Mouse (Mus musculus) embryonic facial prominence, embryonic 14.5 days (tissue): ENCODE data around the gene Psg17. TPM values are rescaled to one million over a fixed set of nuclear protein-coding genes. Genes with fewer than 3 reads are reported as not detected.
"Not testable (repeated sequence)": the region's sequence is repeated elsewhere in the genome, so short reads cannot be mapped to it uniquely, and the experiment has no call there.

Experiments
- ATAC-seq: fragments of 200-750 bp; cut with Nextera tagmentation; 2 replicates; pipeline ENCODE4 v1.8.0; 2017; ENCODE audit warnings: low read depth, moderate number of reproducible peaks, moderate TSS enrichment
- DNase-seq: peaks from one replicate; pipeline ENCODE4 v3.0.0-alpha.2; 2015; ENCODE audit warnings: low spot score
- H3K27ac ChIP-seq: fragments of 300-500 bp; sonication (generic); replicated peaks from 2 replicates; pipeline ENCODE4 v1.5.1; 2014; ENCODE audit warnings: low read depth, mild to moderate bottlenecking, low read length, moderate library complexity
- H3K27me3 ChIP-seq: fragments of 300-500 bp; sonication (generic); replicated peaks from 2 replicates; pipeline ENCODE4 v1.6.1; 2014; ENCODE audit warnings: low read length; ENCODE audit not compliant: control insufficient read depth, insufficient read depth
- H3K36me3 ChIP-seq: fragments of 300-500 bp; sonication (generic); 2 replicates; pipeline ENCODE4 v1.6.1; 2014; ENCODE audit warnings: low read length, mixed read lengths; ENCODE audit not compliant: control insufficient read depth, insufficient read depth
- H3K4me1 ChIP-seq: fragments of 300-500 bp; sonication (generic); 2 replicates; pipeline ENCODE4 v1.6.1; 2014; ENCODE audit warnings: antibody characterized with exemption, low read length; ENCODE audit not compliant: control insufficient read depth, insufficient read depth
- H3K4me2 ChIP-seq: fragments of 300-500 bp; sonication (generic); 2 replicates; pipeline ENCODE4 v1.6.1; 2014; ENCODE audit warnings: low read depth, mild to moderate bottlenecking, low read length, moderate library complexity, mixed read lengths
- H3K4me3 ChIP-seq: fragments of 300-500 bp; sonication (generic); 2 replicates; pipeline ENCODE4 v1.5.1; 2014; ENCODE audit warnings: low read depth, mild to moderate bottlenecking, low read length
- H3K9ac ChIP-seq: fragments of 300-500 bp; sonication (generic); 2 replicates; pipeline ENCODE4 v1.6.1; 2014; ENCODE audit warnings: low read depth, mild to moderate bottlenecking, low read length, moderate library complexity, mixed read lengths
- H3K9me3 ChIP-seq: fragments of 300-500 bp; sonication (generic); 2 replicates; pipeline ENCODE4 v1.6.1; 2016; ENCODE audit warnings: low read length; ENCODE audit not compliant: control insufficient read depth
- WGBS: fragments of 180-500 bp; shearing (Covaris S2); extraction: QIAGEN DNeasy Blood & Tissue Kit; methylation state at CpG from one replicate; pipeline ENCODE4 v1.1.7; 2014; 5-methylcytosine and 5-hydroxymethylcytosine counted together
- polyA plus RNA-seq: library from polyadenylated mRNA; unstranded; fragments of >200 nt; fragmentation: Nextera tagmentation; extraction: Ambion mirVana; gene quantifications from 2 replicates; pipeline ENCODE4 v1.2.1, GENCODE M21; 2014

Gene Psg17
- 0.10 TPM in 1 of 2 replicates, not detected in the other for polyA plus RNA-seq

- 54% methylated on average over 3 of the region's 3 CpGs for WGBS
- Histone ChIP-seq H3K4me2 (no peak within 1 kb of the TSS), H3K27ac (no peak within 1 kb of the TSS), H3K9ac (no peak within 1 kb of the TSS), H3K27me3 (no peaks in the 10 kb centered on the region), H3K4me1 (no peaks in the 10 kb centered on the region), H3K9me3 (no peaks in the 10 kb centered on the region), H3K4me3 (no peak within 1 kb of the TSS), H3K36me3 (no peaks in the 10 kb centered on the region)
- ATAC-seq: no peak
- DNase-seq: no peak
Observed at GRCm38 (mm10) chr7:18821507-18821906, at the start of gene Psg17. Gene Psg17, minus strand, starts transcription at chr7:18821607.

GRCm38 (mm10) chr7:18871031-18871430, 49.6 kb upstream of the Psg17 start, which contains the start of gene Pglyrp1:
Gene Pglyrp1, plus strand, starts transcription at chr7:18871331.
- H3K36me3 ChIP-seq, H3K27me3 ChIP-seq, H3K9ac ChIP-seq, H3K4me1 ChIP-seq, H3K4me3 ChIP-seq, ATAC-seq, H3K27ac ChIP-seq, DNase-seq, H3K4me2 ChIP-seq, H3K9me3 ChIP-seq: not testable (repeated sequence)
- WGBS: no CpG with 5 or more reads among the region's 8 CpGs

- 0 out of 2 replicates have a peak, but pooled peaks cover 3% of the 10 kb centered on the region for H3K4me1 ChIP-seq
- ATAC-seq: no peak
- no peak overlapping the region for H3K4me2 ChIP-seq
- H3K4me3 ChIP-seq: no peak overlapping the region
- WGBS: 92% methylated on average over 2 of the region's 2 CpGs
- H3K36me3 ChIP-seq: no peaks in the 10 kb centered on the region
- no peaks in the 10 kb centered on the region for H3K27me3 ChIP-seq
- no peak overlapping the region for H3K27ac ChIP-seq
- H3K9me3 ChIP-seq: peaks cover 7% of the 10 kb centered on the region; the same call in 1 of the 2 replicates
- H3K9ac ChIP-seq: no peak overlapping the region
- no peak for DNase-seq
Observed at GRCm38 (mm10) chr7:18868491-18868890, 47.1 kb upstream of the Psg17 start.

- Histone ChIP-seq H3K9ac (no peak overlapping the region), H3K4me1 (peaks cover 5% of the 10 kb centered on the region), H3K4me3 (no peak overlapping the region), H3K9me3 (no peaks in the 10 kb centered on the region), H3K4me2 (no peak overlapping the region), H3K27ac (no peak overlapping the region), H3K36me3 (no peaks in the 10 kb centered on the region), H3K27me3 (no peaks in the 10 kb centered on the region)
- 85% methylated on average over 6 of the region's 6 CpGs for WGBS
- DNase-seq: no peak
- ATAC-seq: no peak
Observed at GRCm38 (mm10) chr7:18862801-18863200, 41.4 kb upstream of the Psg17 start.

- H3K27ac ChIP-seq: peak overlapping the region; percentile 65
- peak; percentile 53; the same call in 1 of the 2 replicates for ATAC-seq
- H3K4me1 ChIP-seq: peaks cover 5% of the 10 kb centered on the region
- no peak overlapping the region for H3K4me3 ChIP-seq
- no peaks in the 10 kb centered on the region for H3K27me3 ChIP-seq
- peak; percentile 33 for DNase-seq
- no peak overlapping the region for H3K9ac ChIP-seq
- no peak overlapping the region for H3K4me2 ChIP-seq
- no peaks in the 10 kb centered on the region for H3K36me3 ChIP-seq
- 75% methylated on average over 5 of the region's 5 CpGs for WGBS
- H3K9me3 ChIP-seq: no peaks in the 10 kb centered on the region
Observed at GRCm38 (mm10) chr7:18858310-18858916, 37.0 kb upstream of the Psg17 start.

- Histone ChIP-seq H3K4me2 (no peak overlapping the region), H3K9ac (no peak overlapping the region), H3K4me1 (no peaks in the 10 kb centered on the region), H3K27me3 (no peaks in the 10 kb centered on the region), H3K4me3 (no peak overlapping the region), H3K27ac (no peak overlapping the region), H3K36me3 (no peaks in the 10 kb centered on the region), H3K9me3 (no peaks in the 10 kb centered on the region)
- WGBS: 90% methylated on average over 1 of the region's 1 CpGs
- no peak for DNase-seq
- ATAC-seq: no peak
Observed at GRCm38 (mm10) chr7:18848395-18848794, 27.0 kb upstream of the Psg17 start.

GRCm38 (mm10) chr7:18844811-18845210, 23.4 kb upstream of the Psg17 start:
- Histone ChIP-seq H3K9ac (no peak overlapping the region), H3K36me3 (no peaks in the 10 kb centered on the region), H3K27ac (no peak overlapping the region), H3K4me2 (no peak overlapping the region), H3K4me3 (no peak overlapping the region), H3K27me3 (no peaks in the 10 kb centered on the region), H3K9me3 (no peaks in the 10 kb centered on the region), H3K4me1 (no peaks in the 10 kb centered on the region)
- WGBS: 34% methylated on average over 5 of the region's 5 CpGs
- DNase-seq (no peak), ATAC-seq (no peak)

GRCm38 (mm10) chr7:18841174-18841567, 19.8 kb upstream of the Psg17 start:
- Histone ChIP-seq H3K4me2 (peak overlapping the region; percentile 60), H3K27me3 (no peaks in the 10 kb centered on the region), H3K27ac (peak overlapping the region; percentile 59), H3K36me3 (no peaks in the 10 kb centered on the region), H3K9me3 (no peaks in the 10 kb centered on the region), H3K4me3 (peak overlapping the region; percentile 14), H3K4me1 (no peaks in the 10 kb centered on the region), H3K9ac (peak overlapping the region; percentile 54)
- DNase-seq (no peak), ATAC-seq (no peak)
- WGBS: 100% methylated on average over 1 of the region's 1 CpGs
